Mouse (Mus musculus): Measurements from ENCODE around the gene Kctd6. TPM values are rescaled to one million over a fixed set of nuclear protein-coding genes. Genes with fewer than 3 reads are reported as not detected.

Gene Kctd6
- polyA plus RNA-seq, 1 experiment from 2014 or later = 3.0 TPM

DNA sequence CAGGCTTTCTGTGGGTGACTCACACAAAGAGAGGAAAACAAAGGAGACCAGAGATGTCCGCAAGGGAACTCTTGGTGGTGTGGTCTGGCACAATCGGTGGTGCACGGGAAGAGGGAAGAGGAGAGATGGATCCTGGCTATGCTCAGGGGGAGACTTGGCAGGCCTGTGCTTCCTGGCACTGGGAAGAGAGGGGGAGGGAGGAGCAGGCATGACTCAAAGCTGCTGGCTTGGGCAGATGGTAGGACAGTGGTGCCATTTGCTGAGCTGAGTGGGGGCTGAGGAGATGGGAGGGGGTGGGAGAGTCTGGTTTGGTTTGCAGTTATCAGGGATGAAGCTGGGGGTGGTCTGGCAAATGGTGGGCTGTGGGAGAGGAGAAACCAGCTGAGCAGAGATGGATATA is 5.1 kb upstream of the Kctd6 start:
- Histone ChIP-seq H3K36me3 (ENCODE audit: control insufficient read depth, insufficient read depth, low read length) (no peaks in the 10 kb centered on the region), H3K9me3 (replicated peaks; ENCODE audit: control insufficient read depth, low read length) (no peaks in the 10 kb centered on the region), H3K27ac (ENCODE audit: low read length) (no peak overlapping the region), H3K4me2 (ENCODE audit: low read depth, low read length) (no peak overlapping the region), H3K9ac (ENCODE audit: low read length) (no peak overlapping the region), H3K4me1 (ENCODE audit: control insufficient read depth, insufficient read depth, low read length) (0 out of 2 replicates have a peak, but pooled peaks cover 5% of the 10 kb centered on the region), H3K4me3 (replicated peaks; ENCODE audit: low read length) (no peak overlapping the region), H3K27me3 (ENCODE audit: control insufficient read depth, insufficient read depth, low read length) (no peaks in the 10 kb centered on the region)
- no peak for ATAC-seq (ENCODE audit: insufficient read depth, low FRiP score)
- 71% methylated on average over 3 of the region's 3 CpGs for WGBS

DNA sequence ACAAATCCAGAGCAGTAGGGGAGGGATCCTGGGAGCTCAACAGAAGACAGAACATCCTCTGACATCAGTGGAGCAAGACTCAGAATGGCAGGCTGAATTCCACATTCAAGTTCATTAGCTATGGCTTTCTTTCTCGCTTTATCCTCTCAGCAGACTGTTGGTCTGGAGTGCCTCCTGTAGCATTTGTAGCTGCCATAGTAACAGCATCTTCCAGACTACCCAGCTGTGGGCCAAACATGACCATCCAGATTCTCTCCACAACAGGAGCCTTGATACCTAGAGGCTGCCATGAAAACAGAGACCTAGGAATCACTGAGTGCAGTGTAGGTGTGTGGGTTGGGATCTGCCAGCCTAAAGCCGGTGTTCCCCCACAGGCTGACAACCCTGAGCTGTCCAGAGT is 4.0 kb upstream of the Kctd6 start:
- Histone ChIP-seq H3K9me3 (replicated peaks; ENCODE audit: control insufficient read depth, low read length) (no peaks in the 10 kb centered on the region), H3K27me3 (ENCODE audit: control insufficient read depth, insufficient read depth, low read length) (no peaks in the 10 kb centered on the region), H3K4me2 (ENCODE audit: low read depth, low read length) (no peak overlapping the region), H3K4me3 (replicated peaks; ENCODE audit: low read length) (no peak overlapping the region), H3K4me1 (ENCODE audit: control insufficient read depth, insufficient read depth, low read length) (peaks cover 7% of the 10 kb centered on the region; the same call in 1 of the 2 replicates), H3K36me3 (ENCODE audit: control insufficient read depth, insufficient read depth, low read length) (no peaks in the 10 kb centered on the region), H3K27ac (ENCODE audit: low read length) (no peak overlapping the region), H3K9ac (ENCODE audit: low read length) (no peak overlapping the region)
- ATAC-seq (ENCODE audit: insufficient read depth, low FRiP score) = no peak
- WGBS = 96% methylated on average over 2 of the region's 2 CpGs

DNA sequence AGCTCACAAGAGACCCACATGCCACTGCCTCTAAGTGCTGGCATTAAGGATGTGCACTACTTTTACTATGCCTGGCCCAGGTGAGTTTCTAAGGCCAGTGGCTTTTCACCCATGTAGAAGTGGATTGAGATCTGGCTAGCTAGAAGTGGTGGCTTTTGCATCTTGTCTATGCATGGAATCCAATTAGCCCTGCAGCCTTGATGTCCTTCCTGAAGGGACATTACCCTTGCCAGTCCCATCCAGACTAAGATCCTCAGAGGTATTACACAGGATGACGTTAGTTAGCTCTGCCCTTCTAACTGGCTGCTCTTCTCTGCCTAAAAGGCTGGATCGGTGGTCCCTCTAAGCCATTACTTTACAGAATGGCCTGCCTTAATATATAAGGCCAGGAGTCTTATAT is 944 bp upstream of the Kctd6 start:
- H3K9ac ChIP-seq (ENCODE audit: low read length) = no peak overlapping the region
- H3K9me3 ChIP-seq (replicated peaks; ENCODE audit: control insufficient read depth, low read length) = no peaks in the 10 kb centered on the region
- no peaks in the 10 kb centered on the region for H3K36me3 ChIP-seq (ENCODE audit: control insufficient read depth, insufficient read depth, low read length)
- H3K27ac ChIP-seq (ENCODE audit: low read length) = no peak overlapping the region
- no peaks in the 10 kb centered on the region for H3K27me3 ChIP-seq (ENCODE audit: control insufficient read depth, insufficient read depth, low read length)
- no peak overlapping the region for H3K4me2 ChIP-seq (ENCODE audit: low read depth, low read length)
- no peak for ATAC-seq (ENCODE audit: insufficient read depth, low FRiP score)
- WGBS = 84% methylated on average over 2 of the region's 2 CpGs
- H3K4me1 ChIP-seq (ENCODE audit: control insufficient read depth, insufficient read depth, low read length) = peaks cover 20% of the 10 kb centered on the region
- no peak overlapping the region for H3K4me3 ChIP-seq (replicated peaks; ENCODE audit: low read length)

DNA sequence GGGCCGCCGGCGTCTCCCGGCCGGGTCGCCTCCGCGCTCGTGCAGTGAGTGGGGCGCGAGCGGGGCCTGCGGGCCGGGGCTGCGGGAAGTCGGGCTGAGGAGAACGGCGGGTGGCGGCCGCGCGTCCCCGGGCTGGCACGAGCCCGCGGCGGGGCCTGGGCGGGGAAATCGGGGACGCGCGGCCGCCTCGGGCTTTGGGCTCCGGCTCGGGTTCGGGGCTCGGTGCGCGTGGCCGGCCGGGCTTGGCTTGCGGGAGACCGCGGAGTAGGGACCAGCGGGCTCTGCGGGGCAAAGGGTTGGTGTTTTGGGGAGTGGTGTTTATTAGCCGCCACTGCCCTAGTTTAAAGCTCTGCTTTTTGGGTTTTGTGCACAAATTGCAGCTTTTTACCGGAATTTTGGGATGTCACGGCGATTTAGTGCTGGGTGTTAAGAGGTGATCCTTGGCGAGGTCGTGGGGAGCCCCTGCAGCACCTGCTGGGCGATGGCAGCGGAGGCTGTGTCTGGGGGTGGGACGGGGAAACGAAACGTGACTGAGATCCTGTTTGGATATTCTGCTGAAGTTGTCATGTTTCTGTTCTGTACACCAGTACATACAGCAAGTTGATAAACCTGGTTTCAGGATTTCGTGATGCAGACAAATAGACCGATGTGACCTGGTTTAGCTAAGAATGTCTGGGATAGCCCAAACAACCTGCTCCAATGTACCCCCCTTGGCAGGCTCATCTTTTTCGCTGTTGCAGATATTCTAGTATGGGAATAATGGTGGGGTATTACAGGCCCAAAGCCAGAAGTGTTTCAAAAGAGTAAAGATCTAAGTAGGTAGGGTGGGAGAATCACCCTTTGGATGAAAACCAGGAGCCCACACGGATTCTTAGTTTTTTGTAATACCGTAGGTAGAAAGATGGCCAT is 613 bp downstream of the Kctd6 start:
- peak; percentile 77 for ATAC-seq (ENCODE audit: insufficient read depth, low FRiP score)
- WGBS = 2% methylated on average over 62 of the region's 63 CpGs

DNA sequence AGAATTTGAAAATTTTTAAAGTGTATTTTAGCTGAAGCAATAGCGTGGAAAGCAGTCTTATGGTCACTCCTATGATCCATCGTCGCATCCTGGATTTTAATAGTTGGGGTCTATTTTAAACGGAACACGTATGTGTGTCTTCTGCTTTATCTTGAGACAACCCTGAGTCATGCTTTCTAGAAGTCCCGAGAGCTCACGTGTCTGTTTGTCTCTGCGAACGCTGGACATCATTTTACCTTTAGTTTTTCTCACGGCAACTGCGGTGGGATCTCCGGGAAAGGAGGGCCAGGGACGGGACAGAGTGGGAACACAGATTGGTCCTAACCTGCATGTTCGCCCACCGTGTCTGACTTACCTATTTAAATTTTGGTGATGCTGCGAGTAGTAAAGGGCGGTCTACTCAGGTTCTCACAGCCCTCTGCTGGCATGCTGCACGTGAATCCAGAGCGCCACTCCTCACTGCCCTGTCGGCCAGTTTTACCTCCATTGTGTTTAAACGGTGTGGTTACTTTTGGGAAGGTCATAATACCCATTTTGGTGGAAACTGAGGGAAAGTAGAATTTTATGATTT is 1.4 kb downstream of the Kctd6 start:
- 24% methylated on average over 21 of the region's 21 CpGs for WGBS
- peak overlapping the region; percentile 98 for H3K9ac ChIP-seq (ENCODE audit: low read length)
- no peaks in the 10 kb centered on the region for H3K27me3 ChIP-seq (ENCODE audit: control insufficient read depth, insufficient read depth, low read length)
- H3K27ac ChIP-seq (ENCODE audit: low read length) = no peak overlapping the region
- no peaks in the 10 kb centered on the region for H3K36me3 ChIP-seq (ENCODE audit: control insufficient read depth, insufficient read depth, low read length)
- peaks cover 16% of the 10 kb centered on the region for H3K4me1 ChIP-seq (ENCODE audit: control insufficient read depth, insufficient read depth, low read length)
- H3K4me3 ChIP-seq (replicated peaks; ENCODE audit: low read length) = peak overlapping the region; percentile 73
- no peaks in the 10 kb centered on the region for H3K9me3 ChIP-seq (replicated peaks; ENCODE audit: control insufficient read depth, low read length)
- H3K4me2 ChIP-seq (ENCODE audit: low read depth, low read length) = peak overlapping the region; percentile 64
- ATAC-seq (ENCODE audit: insufficient read depth, low FRiP score) = no peak

More for the DNA sequence above, 613 bp downstream of the Kctd6 start:
- Histone ChIP-seq H3K36me3 (ENCODE audit: control insufficient read depth, insufficient read depth, low read length) (no peaks in the 10 kb centered on the region), H3K9me3 (replicated peaks; ENCODE audit: control insufficient read depth, low read length) (no peaks in the 10 kb centered on the region), H3K4me3 (replicated peaks; ENCODE audit: low read length) (peak overlapping the region; percentile 73), H3K27ac (ENCODE audit: low read length) (peak overlapping the region; percentile 94), H3K4me1 (ENCODE audit: control insufficient read depth, insufficient read depth, low read length) (peaks cover 16% of the 10 kb centered on the region), H3K4me2 (ENCODE audit: low read depth, low read length) (peak overlapping the region; percentile 64), H3K9ac (ENCODE audit: low read length) (peak overlapping the region; percentile 98), H3K27me3 (ENCODE audit: control insufficient read depth, insufficient read depth, low read length) (no peaks in the 10 kb centered on the region)

DNA sequence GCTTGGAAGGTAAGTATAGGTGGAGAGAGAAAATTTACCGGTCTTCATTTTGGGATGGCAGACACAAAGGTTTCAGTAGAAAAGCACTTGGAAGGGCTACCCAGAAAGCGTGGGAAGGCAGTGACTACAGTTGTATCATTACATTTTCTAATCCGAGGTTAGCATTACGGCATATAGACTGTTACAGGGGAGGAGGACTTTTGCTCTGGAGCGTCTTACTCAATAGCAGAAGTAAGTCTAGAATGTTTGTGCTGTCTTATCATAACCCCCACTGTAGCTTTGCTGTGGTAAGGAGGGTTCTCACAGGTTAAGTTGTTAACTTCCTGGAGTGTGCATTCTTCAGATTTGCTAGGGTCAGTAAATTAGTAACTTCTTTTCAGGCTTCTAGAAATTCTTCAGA is 2.2 kb downstream of the Kctd6 start:
- Histone ChIP-seq H3K9ac (ENCODE audit: low read length) (no peak overlapping the region), H3K4me2 (ENCODE audit: low read depth, low read length) (peak overlapping the region; percentile 64; the same call in 1 of the 2 replicates), H3K27me3 (ENCODE audit: control insufficient read depth, insufficient read depth, low read length) (no peaks in the 10 kb centered on the region), H3K36me3 (ENCODE audit: control insufficient read depth, insufficient read depth, low read length) (no peaks in the 10 kb centered on the region), H3K27ac (ENCODE audit: low read length) (no peak overlapping the region), H3K4me3 (replicated peaks; ENCODE audit: low read length) (no peak overlapping the region), H3K9me3 (replicated peaks; ENCODE audit: control insufficient read depth, low read length) (no peaks in the 10 kb centered on the region), H3K4me1 (ENCODE audit: control insufficient read depth, insufficient read depth, low read length) (peaks cover 16% of the 10 kb centered on the region)
- no peak for ATAC-seq (ENCODE audit: insufficient read depth, low FRiP score)
- WGBS = 60% methylated on average over 5 of the region's 5 CpGs

DNA sequence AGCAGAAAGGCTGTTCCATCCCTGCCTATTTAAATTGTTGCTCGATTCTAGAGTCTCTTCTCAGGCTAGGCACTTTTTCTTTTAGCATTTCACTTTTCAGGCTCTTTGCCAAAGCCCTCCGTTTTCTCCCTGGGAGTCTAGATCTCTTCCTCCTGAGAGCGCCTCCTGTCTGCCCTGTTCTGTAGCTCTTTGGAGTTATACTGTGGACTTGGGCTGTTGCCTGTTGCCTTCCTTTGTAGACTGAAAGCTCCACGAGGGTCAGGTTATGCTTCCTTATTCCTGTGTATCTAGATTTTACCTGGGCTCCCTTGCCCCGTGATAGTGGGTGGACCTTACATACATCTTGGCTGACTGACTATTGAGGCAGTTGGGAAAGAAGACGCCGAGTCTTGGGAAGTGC is 4.3 kb downstream of the Kctd6 start:
- Histone ChIP-seq H3K4me1 (ENCODE audit: control insufficient read depth, insufficient read depth, low read length) (peaks cover 16% of the 10 kb centered on the region), H3K27ac (ENCODE audit: low read length) (no peak overlapping the region), H3K9ac (ENCODE audit: low read length) (no peak overlapping the region), H3K4me2 (ENCODE audit: low read depth, low read length) (no peak overlapping the region), H3K27me3 (ENCODE audit: control insufficient read depth, insufficient read depth, low read length) (no peaks in the 10 kb centered on the region), H3K9me3 (replicated peaks; ENCODE audit: control insufficient read depth, low read length) (no peaks in the 10 kb centered on the region), H3K36me3 (ENCODE audit: control insufficient read depth, insufficient read depth, low read length) (peaks cover 10% of the 10 kb centered on the region), H3K4me3 (replicated peaks; ENCODE audit: low read length) (no peak overlapping the region)
- 65% methylated on average over 7 of the region's 7 CpGs for WGBS
- ATAC-seq (ENCODE audit: insufficient read depth, low FRiP score) = no peak

DNA sequence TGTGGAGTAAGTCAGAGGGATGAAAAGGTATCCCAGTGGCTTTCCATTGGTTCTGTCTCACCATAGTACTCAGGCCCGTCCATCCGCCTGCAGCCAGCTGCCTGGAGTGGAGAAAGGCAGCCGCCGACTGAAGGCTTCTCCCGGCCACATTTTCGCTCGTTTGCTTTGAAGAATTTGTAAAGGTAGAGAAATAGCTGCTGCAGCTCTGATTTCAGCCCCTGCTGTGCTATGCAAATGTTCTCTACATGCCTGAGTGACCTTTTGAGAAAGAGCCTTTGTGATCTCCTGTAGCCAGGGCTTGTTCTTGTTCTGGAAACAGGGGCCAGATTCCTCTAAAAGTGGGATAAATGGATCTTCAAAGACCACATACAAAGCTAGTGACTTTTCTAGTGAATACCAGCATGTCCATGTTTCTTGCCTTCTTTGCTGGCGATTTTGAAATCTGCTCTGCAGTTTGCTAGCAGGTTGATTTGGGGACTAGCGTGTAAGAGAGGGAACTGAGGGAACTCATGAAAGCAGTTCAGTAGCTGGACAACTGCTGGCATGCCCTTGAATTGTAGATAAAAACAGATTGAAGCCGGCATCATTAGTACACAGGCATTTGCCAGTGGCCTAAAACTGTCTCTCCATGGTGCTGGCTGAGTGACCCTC is 4.9 kb downstream of the Kctd6 start:
- H3K4me2 ChIP-seq (ENCODE audit: low read depth, low read length) = no peak overlapping the region
- peaks cover 10% of the 10 kb centered on the region for H3K36me3 ChIP-seq (ENCODE audit: control insufficient read depth, insufficient read depth, low read length)
- no peak for ATAC-seq (ENCODE audit: insufficient read depth, low FRiP score)
- H3K4me3 ChIP-seq (replicated peaks; ENCODE audit: low read length) = no peak overlapping the region
- no peak overlapping the region for H3K9ac ChIP-seq (ENCODE audit: low read length)
- 56% methylated on average over 10 of the region's 10 CpGs for WGBS
- no peak overlapping the region for H3K27ac ChIP-seq (ENCODE audit: low read length)
- peaks cover 16% of the 10 kb centered on the region for H3K4me1 ChIP-seq (ENCODE audit: control insufficient read depth, insufficient read depth, low read length)
- no peaks in the 10 kb centered on the region for H3K9me3 ChIP-seq (replicated peaks; ENCODE audit: control insufficient read depth, low read length)
- H3K27me3 ChIP-seq (ENCODE audit: control insufficient read depth, insufficient read depth, low read length) = no peaks in the 10 kb centered on the region

DNA sequence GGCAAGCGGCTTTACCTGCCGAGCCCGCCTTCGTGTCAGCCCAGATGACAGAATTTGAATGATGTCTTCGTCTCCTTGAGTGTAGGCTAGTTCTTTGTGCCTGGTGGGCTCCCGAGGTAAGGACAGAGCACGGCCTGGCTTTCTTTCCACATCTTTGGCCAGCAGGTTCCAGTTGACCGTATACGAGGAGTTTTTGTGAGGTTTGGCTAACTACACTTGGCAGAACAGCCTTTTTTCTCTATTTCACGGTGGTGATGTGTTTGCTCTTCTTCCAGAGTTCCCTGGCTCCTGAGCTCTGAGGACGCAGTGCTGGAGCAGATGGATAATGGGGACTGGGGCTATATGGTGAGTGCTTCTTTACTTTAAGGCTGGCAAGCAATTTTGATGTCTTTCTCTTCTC is 5.9 kb downstream of the Kctd6 start:
- Histone ChIP-seq H3K27ac (ENCODE audit: low read length) (no peak overlapping the region), H3K9me3 (replicated peaks; ENCODE audit: control insufficient read depth, low read length) (no peaks in the 10 kb centered on the region), H3K9ac (ENCODE audit: low read length) (no peak overlapping the region), H3K4me3 (replicated peaks; ENCODE audit: low read length) (no peak overlapping the region), H3K4me2 (ENCODE audit: low read depth, low read length) (no peak overlapping the region), H3K36me3 (ENCODE audit: control insufficient read depth, insufficient read depth, low read length) (peaks cover 10% of the 10 kb centered on the region), H3K27me3 (ENCODE audit: control insufficient read depth, insufficient read depth, low read length) (no peaks in the 10 kb centered on the region), H3K4me1 (ENCODE audit: control insufficient read depth, insufficient read depth, low read length) (peaks cover 14% of the 10 kb centered on the region)
- ATAC-seq (ENCODE audit: insufficient read depth, low FRiP score) = no peak
- 76% methylated on average over 11 of the region's 11 CpGs for WGBS
